Mouse (Mus musculus) natural killer cell, adult 2 months (primary cell): ENCODE results near the gene Cpn1.
A peak's percentile ranks its signal among the peaks of the same experiment; 100 is the strongest.

ENCODE experiments used
- DNase-seq, 2 experiments: peaks; one replicate each; pipeline ENCODE4 v3.0.0; 2022; ENCODE audit warnings: low spot score in 2 of 2

The Cpn1 gene

GRCm38 (mm10) chr19:43939769-43940689 is 46.3 kb downstream of the Cpn1 start, which contains the start of gene Dnmbp:
TSS of gene Dnmbp (minus strand) at chr19:43940191.
- DNase-seq: peak; percentile 59 to 76

- no peak for DNase-seq
Observed at GRCm38 (mm10) chr19:43939171-43939768, 47.1 kb downstream of the Cpn1 start.

GRCm38 (mm10) chr19:43938355-43938754 is 48.0 kb downstream of the Cpn1 start:
- no peak for DNase-seq

GRCm38 (mm10) chr19:43930926-43931325 is 55.4 kb downstream of the Cpn1 start:
- DNase-seq: no peak

- no peak for DNase-seq
Observed at GRCm38 (mm10) chr19:43930366-43930765, 56.0 kb downstream of the Cpn1 start.

GRCm38 (mm10) chr19:43929869-43930268 is 56.5 kb downstream of the Cpn1 start:
- no peak for DNase-seq

- no peak for DNase-seq
Observed at GRCm38 (mm10) chr19:43927967-43928366, 58.4 kb downstream of the Cpn1 start.

GRCm38 (mm10) chr19:43927057-43927456 is 59.3 kb downstream of the Cpn1 start:
- no peak for DNase-seq

GRCm38 (mm10) chr19:43926141-43926987 is 60.0 kb downstream of the Cpn1 start:
- no peak for DNase-seq

GRCm38 (mm10) chr19:43924361-43924760 is 62.0 kb downstream of the Cpn1 start:
- no peak for DNase-seq

GRCm38 (mm10) chr19:43922963-43923362 is 63.4 kb downstream of the Cpn1 start:
- no peak for DNase-seq

- DNase-seq: peak in 1 of 2 experiments; percentile 25
Observed at GRCm38 (mm10) chr19:43921410-43921809, 64.9 kb downstream of the Cpn1 start.

- no peak for DNase-seq
Observed at GRCm38 (mm10) chr19:43920453-43921300, 65.7 kb downstream of the Cpn1 start.

GRCm38 (mm10) chr19:43919841-43920240 is 66.5 kb downstream of the Cpn1 start:
- DNase-seq: no peak

GRCm38 (mm10) chr19:43918834-43919233 is 67.5 kb downstream of the Cpn1 start:
- no peak for DNase-seq

GRCm38 (mm10) chr19:43917763-43918162 is 68.6 kb downstream of the Cpn1 start:
- DNase-seq: no peak

GRCm38 (mm10) chr19:43917406-43917691 is 69.0 kb downstream of the Cpn1 start:
- no peak for DNase-seq

GRCm38 (mm10) chr19:43916586-43917405 is 69.6 kb downstream of the Cpn1 start:
- peak; percentile 20 to 38 for DNase-seq

- no peak for DNase-seq
Observed at GRCm38 (mm10) chr19:43915431-43915830, 70.9 kb downstream of the Cpn1 start.

- DNase-seq: no peak
Observed at GRCm38 (mm10) chr19:43914986-43915385, 71.4 kb downstream of the Cpn1 start.
